Mouse (Mus musculus) MEL (cell line): ENCODE data around the gene Arl4d. TPM values are rescaled to one million over a fixed set of nuclear protein-coding genes. Genes with fewer than 3 reads are reported as not detected.

Source experiments
- DNase-seq: peaks from one replicate; pipeline ENCODE4 v3.0.0; 2011; ENCODE audit warnings: low read depth, low spot score
- H3K27ac ChIP-seq: 2 replicates; pipeline ENCODE4 v1.5.1; 2012; ENCODE audit warnings: low read depth, mild to moderate bottlenecking, control low read depth, low read length, moderate library complexity; ENCODE audit not compliant: control insufficient read depth
- H3K27me3 ChIP-seq, 2 experiments: fragments of 150-350 bp in 1 of 2; sonication (generic) in 1 of 2; 2 replicates each; pipeline ENCODE4 v1.6.1; 2012; ENCODE audit warnings: low read length in 2 of 2, mild to moderate bottlenecking in 2 of 2, improper control_type of control experiment in 1 of 2, moderate library complexity in 1 of 2; ENCODE audit not compliant: insufficient read depth in 2 of 2, control insufficient read depth in 1 of 2
- H3K36me3 ChIP-seq, 2 experiments: 2 replicates each; pipeline ENCODE4 v1.6.1; 2012 to 2014; ENCODE audit warnings: low read length in 2 of 2, improper control_type of control experiment in 1 of 2, inconsistent platforms in 1 of 2, mild to moderate bottlenecking in 1 of 2; ENCODE audit not compliant: insufficient read depth in 2 of 2, control insufficient read depth in 1 of 2
- H3K4me1 ChIP-seq, 2 experiments: fragments of 150-350 bp in 1 of 2; sonication (generic) in 1 of 2; 2 replicates each; pipeline ENCODE4 v1.6.1; 2012; ENCODE audit warnings: low read length in 2 of 2, improper control_type of control experiment in 1 of 2, mild to moderate bottlenecking in 1 of 2; ENCODE audit not compliant: insufficient read depth in 2 of 2, control insufficient read depth in 1 of 2
- H3K4me3 ChIP-seq, 2 experiments: fragments of 150-350 bp in 1 of 2; sonication (generic) in 1 of 2; 2 replicates each; pipeline ENCODE4 v1.5.1; 2012; ENCODE audit warnings: low read depth in 2 of 2, low read length in 2 of 2, mild to moderate bottlenecking in 2 of 2, moderate library complexity in 2 of 2, control low read depth in 1 of 2, improper control_type of control experiment in 1 of 2; ENCODE audit not compliant: control insufficient read depth in 1 of 2, insufficient read depth in 1 of 2
- H3K79me2 ChIP-seq: 2 replicates; pipeline ENCODE4 v1.6.1; 2012; ENCODE audit warnings: mild to moderate bottlenecking, low read length, moderate library complexity; ENCODE audit not compliant: control insufficient read depth, poor library complexity, insufficient read depth
- H3K9ac ChIP-seq: 2 replicates; pipeline ENCODE4 v1.6.1; 2012; ENCODE audit warnings: low read depth, mild to moderate bottlenecking, control low read depth, low read length, moderate library complexity; ENCODE audit not compliant: control insufficient read depth, poor library complexity, severe bottlenecking
- H3K9me3 ChIP-seq: fragments of 150-350 bp; sonication (generic); replicated peaks from 2 replicates; pipeline ENCODE4 v1.6.1; 2012; ENCODE audit warnings: mild to moderate bottlenecking, low read length, improper control_type of control experiment, moderate library complexity; ENCODE audit not compliant: insufficient read depth
- CHD1 ChIP-seq: IDR thresholded peaks from 2 replicates; pipeline ENCODE4 v1.6.1; 2012; ENCODE audit warnings: low read depth, mild to moderate bottlenecking, inconsistent platforms, low read length, improper control_type of control experiment
- CTCF ChIP-seq, 3 experiments: IDR thresholded peaks in 2 of 3; conservative IDR thresholded peaks in 1 of 3; 2 replicates each; pipeline ENCODE4 v1.5.1; 2011 to 2012; ENCODE audit warnings: low read length in 3 of 3, low read depth in 2 of 3, mild to moderate bottlenecking in 2 of 3, improper control_type of control experiment in 1 of 3, inconsistent platforms in 1 of 3, mixed read lengths in 1 of 3, moderate library complexity in 1 of 3; ENCODE audit not compliant: control insufficient read depth in 1 of 3, insufficient read depth in 1 of 3, poor library complexity in 1 of 3, severe bottlenecking in 1 of 3
- E2F4 ChIP-seq: IDR thresholded peaks from 2 replicates; pipeline ENCODE4 v1.6.1; 2011; ENCODE audit warnings: low read depth, low read length, improper control_type of control experiment, borderline replicate concordance
- EP300 ChIP-seq, 2 experiments: IDR thresholded peaks; 2 replicates each; pipeline ENCODE4 v1.6.1; 2011; ENCODE audit warnings: improper control_type of control experiment in 2 of 2, low read length in 2 of 2, low read depth in 1 of 2, mild to moderate bottlenecking in 1 of 2
- ETS1 ChIP-seq: IDR thresholded peaks from 2 replicates; pipeline ENCODE4 v1.6.1; 2012; ENCODE audit warnings: low read depth, mild to moderate bottlenecking, inconsistent platforms, low read length, improper control_type of control experiment, moderate library complexity
- GATA1 ChIP-seq: IDR thresholded peaks from 2 replicates; pipeline ENCODE4 v1.6.1; 2011; ENCODE audit warnings: low read depth, low read length, improper control_type of control experiment
- MAFK ChIP-seq: IDR thresholded peaks from 2 replicates; pipeline ENCODE4 v1.6.1; 2011; ENCODE audit warnings: low read depth, mild to moderate bottlenecking, low read length, improper control_type of control experiment, borderline replicate concordance
- MAX ChIP-seq: IDR thresholded peaks from 2 replicates; pipeline ENCODE4 v1.6.1; 2011; ENCODE audit warnings: low read length, improper control_type of control experiment
- MYB ChIP-seq: IDR thresholded peaks from 2 replicates; pipeline ENCODE4 v1.6.1; 2011; ENCODE audit warnings: mild to moderate bottlenecking, low read depth, low read length, improper control_type of control experiment
- MYC ChIP-seq: IDR thresholded peaks from 2 replicates; pipeline ENCODE4 v1.6.1; 2011; ENCODE audit warnings: low read depth, mild to moderate bottlenecking, low read length, improper control_type of control experiment, moderate library complexity
- NELFE ChIP-seq: IDR thresholded peaks from 2 replicates; pipeline ENCODE4 v1.6.1; 2011; ENCODE audit warnings: low read depth, low read length, improper control_type of control experiment
- NRF1 ChIP-seq: IDR thresholded peaks from 2 replicates; pipeline ENCODE4 v1.6.1; 2014; ENCODE audit warnings: low read depth, mild to moderate bottlenecking, inconsistent platforms, low read length, improper control_type of control experiment, moderate library complexity; ENCODE audit not compliant: poor library complexity, insufficient read depth, severe bottlenecking
- POLR2A ChIP-seq, 2 experiments: IDR thresholded peaks; 2 replicates each; pipeline ENCODE4 v1.6.1; 2011 to 2012; ENCODE audit warnings: low read length in 2 of 2, mild to moderate bottlenecking in 2 of 2, control low read depth in 1 of 2, improper control_type of control experiment in 1 of 2, low read depth in 1 of 2, moderate library complexity in 1 of 2; ENCODE audit not compliant: control insufficient read depth in 1 of 2, insufficient read depth in 1 of 2, poor library complexity in 1 of 2
- POLR2AphosphoS2 ChIP-seq: IDR thresholded peaks from 2 replicates; pipeline ENCODE4 v1.6.1; 2011; ENCODE audit warnings: low read length, improper control_type of control experiment
- RAD21 ChIP-seq: IDR thresholded peaks from 2 replicates; pipeline ENCODE4 v1.6.1; 2011; ENCODE audit warnings: mild to moderate bottlenecking, low read depth, low read length, improper control_type of control experiment
- RCOR1 ChIP-seq: IDR thresholded peaks from 2 replicates; pipeline ENCODE4 v1.6.1; 2012; ENCODE audit warnings: low read depth, mild to moderate bottlenecking, inconsistent platforms, low read length, improper control_type of control experiment
- SIN3A ChIP-seq: IDR thresholded peaks from 2 replicates; pipeline ENCODE4 v1.6.1; 2012; ENCODE audit warnings: low read length, improper control_type of control experiment, inconsistent platforms
- SMC3 ChIP-seq: IDR thresholded peaks from 2 replicates; pipeline ENCODE4 v1.6.1; 2011; ENCODE audit warnings: low read depth, low read length, improper control_type of control experiment
- TAL1 ChIP-seq: IDR thresholded peaks from 2 replicates; pipeline ENCODE4 v1.6.1; 2012; ENCODE audit warnings: mild to moderate bottlenecking, inconsistent platforms, low read length, moderate library complexity, mixed read lengths
- TBP ChIP-seq: IDR thresholded peaks from 2 replicates; pipeline ENCODE4 v1.8.0; 2011; ENCODE audit warnings: low read depth, low read length, improper control_type of control experiment
- TCF12 ChIP-seq: IDR thresholded peaks from 2 replicates; pipeline ENCODE4 v1.6.1; 2014; ENCODE audit warnings: low read depth, mild to moderate bottlenecking, inconsistent platforms, low read length, improper control_type of control experiment, moderate library complexity
- UBTF ChIP-seq: IDR thresholded peaks from 2 replicates; pipeline ENCODE4 v1.6.1; 2012; ENCODE audit warnings: low read depth, mild to moderate bottlenecking, inconsistent platforms, low read length, improper control_type of control experiment, moderate library complexity, borderline replicate concordance; ENCODE audit not compliant: insufficient read depth
- USF1 ChIP-seq: IDR thresholded peaks from 2 replicates; pipeline ENCODE4 v1.6.1; 2014; ENCODE audit warnings: low read depth, mild to moderate bottlenecking, inconsistent platforms, low read length, improper control_type of control experiment, moderate library complexity
- USF2 ChIP-seq, 2 experiments: IDR thresholded peaks; 2 replicates each; pipeline ENCODE4 v1.6.1; 2011 to 2012; ENCODE audit warnings: improper control_type of control experiment in 2 of 2, low read length in 2 of 2, borderline replicate concordance in 1 of 2, inconsistent platforms in 1 of 2, low read depth in 1 of 2, mild to moderate bottlenecking in 1 of 2; ENCODE audit not compliant: insufficient read depth in 1 of 2
- polyA plus RNA-seq, 2 experiments: library from polyadenylated mRNA; stranded (reverse) in 1 of 2; unstranded in 1 of 2; fragments of >175 nt in 1 of 2; fragments of >200 nt in 1 of 2; gene quantifications; 2 replicates each; pipeline versions ENCODE4 v1.2.1 to v1.2.4; 2012; ENCODE audit warnings: low replicate concordance in 2 of 2, low read depth in 1 of 2; ENCODE audit not compliant: insufficient read length in 2 of 2, insufficient read depth in 1 of 2, missing spikeins in 1 of 2
- total RNA-seq: library from RNA; depleted of rRNA; stranded (reverse); fragments of 300-350 nt; gene quantifications from 2 replicates; pipeline ENCODE4 v1.2.3, GENCODE M21; 2012

Arl4d gene
- total and polyA plus RNA-seq, 3 experiments = 0.17 to 0.23 TPM; not detected in 1

- no peak overlapping the region for H3K9ac ChIP-seq
- TF ChIP-seq NRF1 (no peak), MAX (no peak), CTCF (IDR thresholded peaks at IDR 0.05 in 2 of 3, conservative IDR thresholded peaks at IDR 0.05 in 1 of 3; ENCODE audit: control insufficient read depth in 1 of 3, insufficient read depth in 1 of 3, low read depth in 2 of 3, low read length in 3 of 3, poor library complexity in 1 of 3, severe bottlenecking in 1 of 3) (peak; percentile 66 to 93 (median 77)), GATA1 (no peak), SMC3 (peak; percentile 84), TBP (peak; percentile 87), TCF12 (no peak), USF1 (no peak), NELFE (peak; percentile 87), POLR2AphosphoS2 (no peak; the same call in 1 of the 2 replicates), E2F4 (no peak), UBTF (0 out of 2 replicates have a peak, but pooled peaks have one; percentile 63), SIN3A (peak; percentile 74; the same call in 1 of the 2 replicates), TAL1 (no peak), EP300 (IDR thresholded peaks at IDR 0.05; ENCODE audit: low read depth in 1 of 2, low read length in 2 of 2) (peak in 1 of 2 experiments; percentile 53; a peak in 1 of 4 replicates), MYB (peak; percentile 59; the same call in 1 of the 2 replicates), POLR2A (IDR thresholded peaks at IDR 0.05; ENCODE audit: control insufficient read depth in 1 of 2, insufficient read depth in 1 of 2, low read depth in 1 of 2, low read length in 2 of 2, poor library complexity in 1 of 2) (peak; percentile 68 to 94), RCOR1 (peak; percentile 87), RAD21 (no peak), CHD1 (no peak), ETS1 (peak; percentile 78; the same call in 1 of the 2 replicates), USF2 (IDR thresholded peaks at IDR 0.05; ENCODE audit: borderline replicate concordance in 1 of 2, insufficient read depth in 1 of 2, low read depth in 1 of 2, low read length in 2 of 2) (no peak), MYC (peak; percentile 55; the same call in 1 of the 2 replicates), MAFK (peak; percentile 54; the same call in 1 of the 2 replicates)
- H3K79me2 ChIP-seq = no peaks in the 10 kb centered on the region; the same call in 1 of the 2 replicates
- peaks cover 3 to 23% of the 10 kb centered on the region in 2 experiments; a peak in 3 of 4 replicates for H3K4me1 ChIP-seq
- H3K27me3 ChIP-seq = no peaks in the 10 kb centered on the region; a peak in 1 of 4 replicates
- H3K27ac ChIP-seq = no peak overlapping the region; the same call in 1 of the 2 replicates
- peak; percentile 97 for DNase-seq
- no peaks in the 10 kb centered on the region for H3K9me3 ChIP-seq
- no peak overlapping the region for H3K4me3 ChIP-seq
- H3K36me3 ChIP-seq = peaks cover 0 to 16% of the 10 kb centered on the region in 2 experiments; a peak in 2 of 4 replicates
These were observed 6.4 kb upstream of the Arl4d start for GRCm38 (mm10) chr11:101658751-101659558.
